8 mouse cellular contexts compared by ENCODE assay signal in genomic region chr16:96191531-96192506, GRCm38 (mm10). TPM values are rescaled to one million over a fixed set of nuclear protein-coding genes. Genes with fewer than 3 reads are reported as not detected.
DNase-seq lines count a peak whose midpoint lies in the region; ATAC-seq and TF ChIP-seq lines count a peak whose summit lies in the region.

Gene Lca5l (minus strand): TSS chr16:96192271.

- DNase-seq in MN1 (ENCODE audit: low spot score) = peak; percentile 100
- peak; percentile 99 for DNase-seq in cerebellum, adult 9-10 months
- peak; percentile 100 for DNase-seq in hindbrain, embryonic 10.5 days (ENCODE audit: low spot score)
- peak; percentile 99 for DNase-seq in layer of hippocampus, adult 9-11 months
- DNase-seq in lung, postnatal 0 days (ENCODE audit: low spot score) = peak; percentile 99
- DNase-seq in ovary, postnatal 14 days (ENCODE audit: low spot score) = peak; percentile 99
- DNase-seq in thymus, postnatal 14 days = peak; percentile 99

- H3K4me2 ChIP-seq in lung, postnatal 0 days (replicated peaks; ENCODE audit: low read depth, low read length) = peak within 1 kb of the TSS; percentile 87

- H3K4me3 ChIP-seq in hindbrain, embryonic 10.5 days = peak within 1 kb of the TSS; percentile 90
- H3K4me3 ChIP-seq in lung, postnatal 0 days (ENCODE audit: low read depth, low read length) = peak within 1 kb of the TSS; percentile 74

- ATAC-seq in frontal cortex, adult (ENCODE audit: low TSS enrichment) = peak; percentile 99
- ATAC-seq in lung, postnatal 0 days = peak; percentile 98

- WGBS in hindbrain, embryonic 10.5 days = 1% methylated on average over 77 of the region's 77 CpGs
- WGBS in lung, postnatal 0 days = 1% methylated on average over 76 of the region's 77 CpGs

- no peaks in the 10 kb centered on the region for H3K36me3 ChIP-seq in hindbrain, embryonic 10.5 days
- H3K36me3 ChIP-seq in lung, postnatal 0 days (ENCODE audit: insufficient read depth, low read length) = no peaks in the 10 kb centered on the region

- peaks cover 13% of the 10 kb centered on the region for H3K27me3 ChIP-seq in hindbrain, embryonic 10.5 days (ENCODE audit: insufficient read depth, poor library complexity, severe bottlenecking)
- no peaks in the 10 kb centered on the region for H3K27me3 ChIP-seq in lung, postnatal 0 days (replicated peaks; ENCODE audit: insufficient read depth, low read length)

- TF ChIP-seq CTCF in lung, postnatal 0 days (IDR thresholded peaks at IDR 0.05) = no peak

- H3K27ac ChIP-seq in hindbrain, embryonic 10.5 days = peak within 1 kb of the TSS; percentile 90
- peak within 1 kb of the TSS; percentile 51 for H3K27ac ChIP-seq in lung, postnatal 0 days (ENCODE audit: low read length)

- TF ChIP-seq EP300 in lung, postnatal 0 days (IDR thresholded peaks at IDR 0.05) = no peak

- H3K4me1 ChIP-seq in hindbrain, embryonic 10.5 days (replicated peaks) = peaks cover 9% of the 10 kb centered on the region
- no peaks in the 10 kb centered on the region; the same call in 1 of the 2 replicates for H3K4me1 ChIP-seq in lung, postnatal 0 days (ENCODE audit: insufficient read depth, low read depth, low read length)

- H3K9ac ChIP-seq in lung, postnatal 0 days (replicated peaks; ENCODE audit: low read depth) = peak within 1 kb of the TSS; percentile 45

- no peaks in the 10 kb centered on the region for H3K9me3 ChIP-seq in hindbrain, embryonic 10.5 days
- no peaks in the 10 kb centered on the region for H3K9me3 ChIP-seq in lung, postnatal 0 days (ENCODE audit: low read length)

RNA-seq across cellular contexts. Expression of gene Lca5l, which starts in this region (rescaled TPM):
- polyA plus RNA-seq in hindbrain, embryonic 10.5 days (2016; fragmentation: Nextera tagmentation; extraction: Ambion mirVana) = 0.95 and 1.1 TPM in 2 replicates
- 1.4 TPM in 2 replicates for polyA plus RNA-seq in lung, postnatal 0 days (2015; fragmentation: Nextera tagmentation; extraction: Ambion mirVana)

Comparison
In these comparisons a context has a peak if more than half of its experiments do, and no peak if none do; other contexts are left out.
1. Peak in every context shown above with its lines: DNase-seq, ATAC-seq, H3K4me3 ChIP-seq and H3K27ac ChIP-seq.